Mouse (Mus musculus): ENCODE measurements around the gene Ptges3l. TPM values are rescaled to one million over a fixed set of nuclear protein-coding genes. Genes with fewer than 3 reads are reported as not detected.

Gene Ptges3l
- total and polyA plus RNA-seq, 2 experiments from 2014 or later = 1.8 to 2.4 TPM

DNA sequence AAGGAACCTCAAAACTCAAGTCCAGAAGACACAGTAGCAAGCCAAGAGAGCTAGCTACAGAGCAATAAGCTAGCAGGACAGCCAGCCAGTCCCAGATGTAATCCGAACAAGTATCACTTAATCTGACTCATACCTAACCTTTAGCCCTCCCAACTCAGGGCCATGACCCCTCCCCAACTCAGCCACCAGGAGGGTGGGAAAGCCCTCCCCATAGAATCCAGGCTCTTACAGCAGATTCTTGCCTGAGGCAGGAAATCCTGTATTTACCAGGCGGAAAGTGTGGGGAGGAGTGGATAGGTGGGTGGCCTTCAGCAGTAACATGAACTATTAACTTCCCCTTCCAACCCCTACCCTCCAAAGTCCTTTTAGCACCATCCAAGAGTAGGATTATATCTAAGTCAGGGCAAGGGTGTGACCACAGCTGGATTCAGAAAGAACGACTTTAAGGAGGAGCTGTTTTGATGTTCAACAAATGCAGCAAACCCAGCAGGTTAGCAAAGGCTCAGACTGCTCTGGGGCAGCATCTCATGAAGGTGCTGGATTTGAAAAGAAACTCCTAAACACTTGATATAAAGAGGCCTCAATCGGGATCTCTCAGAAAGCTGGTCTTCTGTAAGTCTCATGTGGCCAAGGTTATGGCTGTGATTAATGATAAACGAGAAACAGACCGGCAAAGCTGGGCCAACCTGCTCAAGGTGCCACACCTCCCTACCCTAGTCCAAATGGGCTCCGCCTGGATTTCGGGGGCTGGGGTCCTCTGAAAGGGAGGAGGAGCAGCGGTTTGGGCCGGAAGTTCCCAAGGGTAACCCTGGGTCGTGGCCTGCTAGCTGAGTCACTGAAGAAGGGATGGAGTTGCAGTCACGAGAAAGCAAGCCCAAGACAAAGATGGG is 39.3 kb upstream of the Ptges3l start, which contains the start of gene Rnd2:
Gene Rnd2 (plus strand): TSS at position 789 of the 890 bp plus-strand sequence.
- H3K4me1 ChIP-seq (ENCODE audit: insufficient read depth) = peaks cover 14% of the 10 kb centered on the region
- no peak for ATAC-seq

DNA sequence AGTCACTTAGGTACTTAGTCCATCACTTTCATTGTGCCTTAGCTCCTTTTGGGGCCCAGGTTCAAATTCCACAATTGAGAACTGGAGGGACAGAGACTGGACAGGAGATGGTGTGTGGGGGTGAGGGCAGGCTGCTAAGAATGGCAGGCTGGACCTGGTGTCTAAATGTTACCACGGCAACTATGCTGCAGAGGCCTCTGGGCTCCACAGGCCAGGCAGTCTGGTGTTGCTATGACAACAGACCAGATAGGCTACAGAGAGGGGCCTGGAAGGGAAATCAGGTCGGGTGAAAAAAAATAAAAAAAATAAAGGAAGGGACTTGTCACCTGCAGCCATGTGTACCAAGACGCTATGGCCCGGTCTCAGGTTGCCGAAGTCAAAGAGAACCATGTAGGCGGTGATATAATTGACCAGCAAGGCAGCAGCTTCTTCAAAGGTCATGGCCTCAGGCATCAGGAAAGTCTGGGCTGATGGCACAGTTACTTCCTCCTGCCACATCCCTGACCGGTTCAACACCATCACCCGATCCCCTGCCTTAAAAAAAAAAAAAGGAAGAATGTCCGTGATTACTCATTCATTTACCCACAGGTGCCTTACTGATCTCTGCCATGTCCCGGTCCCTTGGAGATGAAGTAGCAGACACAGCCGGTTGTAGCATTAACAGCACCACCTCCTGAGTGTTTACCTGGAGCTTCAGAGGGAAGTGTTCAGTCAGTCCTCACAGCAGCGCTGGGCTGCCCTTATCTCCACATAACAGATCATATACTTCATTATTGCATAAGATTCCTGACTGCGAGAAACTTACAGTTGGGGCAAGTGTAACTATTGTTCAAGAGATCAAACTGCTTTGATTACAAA is 37.7 kb upstream of the Ptges3l start:
- Histone ChIP-seq H3K27me3 (ENCODE audit: insufficient read depth, low read length) (no peaks in the 10 kb centered on the region), H3K4me2 (ENCODE audit: low read depth) (peak overlapping the region; percentile 85), H3K27ac (ENCODE audit: low read depth, low read length) (no peak overlapping the region), H3K4me1 (ENCODE audit: insufficient read depth) (peaks cover 14% of the 10 kb centered on the region), H3K36me3 (ENCODE audit: insufficient read depth) (peaks cover 43% of the 10 kb centered on the region), H3K9me3 (ENCODE audit: low read length) (no peaks in the 10 kb centered on the region), H3K4me3 (ENCODE audit: low read depth, low read length) (no peak overlapping the region), H3K9ac (no peak overlapping the region)
- ATAC-seq (no peak; the same call in 1 of the 2 replicates), DNase-seq (no peak)
- no peak for TF ChIP-seq CTCF (IDR thresholded peaks at IDR 0.05; ENCODE audit: low read depth)
- 36% methylated on average over 13 of the region's 13 CpGs for WGBS

More for the DNA sequence above, 39.3 kb upstream of the Ptges3l start, which contains the start of gene Rnd2:
- H3K36me3 ChIP-seq (ENCODE audit: insufficient read depth) = peaks cover 30% of the 10 kb centered on the region
- H3K4me3 ChIP-seq (ENCODE audit: low read depth, low read length) = peak within 1 kb of the TSS; percentile 78
- peak within 1 kb of the TSS; percentile 78 for H3K27ac ChIP-seq (ENCODE audit: low read depth, low read length)
- TF ChIP-seq CTCF (IDR thresholded peaks at IDR 0.05; ENCODE audit: low read depth) = no peak
- peak within 1 kb of the TSS; percentile 70 for H3K9ac ChIP-seq
- H3K27me3 ChIP-seq (ENCODE audit: insufficient read depth, low read length) = no peaks in the 10 kb centered on the region
- WGBS = 17% methylated on average over 12 of the region's 12 CpGs
- no peak for DNase-seq
- peak within 1 kb of the TSS; percentile 85 for H3K4me2 ChIP-seq (ENCODE audit: low read depth)
- H3K9me3 ChIP-seq (ENCODE audit: low read length) = no peaks in the 10 kb centered on the region

GRCm38 (mm10) chr11:101462141-101462540 is 37.0 kb upstream of the Ptges3l start:
- Histone ChIP-seq H3K9ac (no peak overlapping the region), H3K27me3 (ENCODE audit: insufficient read depth, low read length) (no peaks in the 10 kb centered on the region), H3K4me3 (ENCODE audit: low read depth, low read length) (no peak overlapping the region), H3K9me3 (ENCODE audit: low read length) (no peaks in the 10 kb centered on the region), H3K4me2 (ENCODE audit: low read depth) (no peak overlapping the region), H3K4me1 (ENCODE audit: insufficient read depth) (peaks cover 14% of the 10 kb centered on the region), H3K27ac (ENCODE audit: low read depth, low read length) (no peak overlapping the region), H3K36me3 (ENCODE audit: insufficient read depth) (peaks cover 47% of the 10 kb centered on the region)
- ATAC-seq = no peak
- TF ChIP-seq CTCF (IDR thresholded peaks at IDR 0.05; ENCODE audit: low read depth) = no peak
- WGBS = 76% methylated on average over 14 of the region's 14 CpGs
- DNase-seq = no peak

DNA sequence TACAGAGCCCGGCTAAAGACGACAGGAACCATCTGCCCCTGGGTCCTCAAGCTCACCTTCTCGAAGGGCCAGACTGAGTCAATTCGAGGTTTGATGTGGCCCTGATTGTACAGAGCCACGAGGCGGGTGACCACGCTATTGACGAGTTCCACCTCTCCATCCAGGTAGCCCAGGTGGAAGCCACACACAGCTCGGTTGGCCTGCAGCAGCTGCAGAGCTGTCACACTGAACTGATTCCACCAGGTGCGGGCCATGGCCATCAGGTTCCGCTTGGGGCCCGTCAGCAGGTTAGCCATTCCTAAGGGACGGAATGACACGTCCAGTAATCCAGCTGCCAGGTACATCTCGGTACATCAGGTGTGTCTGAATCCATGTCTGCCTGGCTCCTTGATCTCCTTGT is 35.2 kb upstream of the Ptges3l start:
- Histone ChIP-seq H3K4me3 (ENCODE audit: low read depth, low read length) (no peak overlapping the region), H3K4me1 (ENCODE audit: insufficient read depth) (peaks cover 14% of the 10 kb centered on the region), H3K27ac (ENCODE audit: low read depth, low read length) (no peak overlapping the region), H3K9me3 (ENCODE audit: low read length) (no peaks in the 10 kb centered on the region), H3K9ac (no peak overlapping the region), H3K4me2 (ENCODE audit: low read depth) (no peak overlapping the region), H3K27me3 (ENCODE audit: insufficient read depth, low read length) (no peaks in the 10 kb centered on the region), H3K36me3 (ENCODE audit: insufficient read depth) (peaks cover 51% of the 10 kb centered on the region)
- WGBS = 87% methylated on average over 15 of the region's 15 CpGs
- ATAC-seq (no peak), DNase-seq (no peak)
- TF ChIP-seq CTCF (IDR thresholded peaks at IDR 0.05; ENCODE audit: low read depth) = no peak

DNA sequence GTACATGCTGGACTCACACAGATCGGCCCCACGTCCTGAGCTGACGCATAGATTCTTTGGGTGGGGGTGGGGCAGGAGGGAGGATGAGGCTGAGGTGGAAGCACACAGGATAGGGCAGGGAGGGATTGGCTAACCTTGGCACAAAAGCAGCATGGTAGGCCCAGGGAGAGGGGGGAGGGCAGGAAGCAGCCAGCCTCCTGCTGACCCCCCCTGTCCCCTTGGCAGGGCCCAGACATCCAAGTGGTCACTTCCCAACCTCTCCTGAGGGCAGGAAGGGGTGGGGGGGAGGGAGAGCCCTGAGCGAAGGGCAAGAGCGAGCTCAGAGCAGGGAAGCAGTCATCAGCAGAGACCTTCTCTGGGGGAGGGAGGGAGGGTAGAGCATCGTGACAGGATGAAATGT is 34.6 kb upstream of the Ptges3l start:
- Histone ChIP-seq H3K4me3 (ENCODE audit: low read depth, low read length) (no peak overlapping the region), H3K9ac (no peak overlapping the region), H3K4me1 (ENCODE audit: insufficient read depth) (peaks cover 13% of the 10 kb centered on the region), H3K9me3 (ENCODE audit: low read length) (no peaks in the 10 kb centered on the region), H3K4me2 (ENCODE audit: low read depth) (no peak overlapping the region), H3K36me3 (ENCODE audit: insufficient read depth) (peaks cover 51% of the 10 kb centered on the region), H3K27ac (ENCODE audit: low read depth, low read length) (no peak overlapping the region), H3K27me3 (ENCODE audit: insufficient read depth, low read length) (no peaks in the 10 kb centered on the region)
- TF ChIP-seq CTCF (IDR thresholded peaks at IDR 0.05; ENCODE audit: low read depth) = no peak
- 46% methylated on average over 6 of the region's 6 CpGs for WGBS
- ATAC-seq = no peak
- DNase-seq = no peak

- H3K36me3 ChIP-seq (ENCODE audit: insufficient read depth) = peaks cover 51% of the 10 kb centered on the region
- WGBS = 85% methylated on average over 12 of the region's 12 CpGs
Measured at GRCm38 (mm10) chr11:101458217-101458616, 33.1 kb upstream of the Ptges3l start.

More at GRCm38 (mm10) chr11:101458217-101458616, 33.1 kb upstream of the Ptges3l start:
- Histone ChIP-seq H3K27me3 (ENCODE audit: insufficient read depth, low read length) (no peaks in the 10 kb centered on the region), H3K4me2 (ENCODE audit: low read depth) (no peak overlapping the region), H3K9me3 (ENCODE audit: low read length) (no peaks in the 10 kb centered on the region), H3K4me1 (ENCODE audit: insufficient read depth) (no peaks in the 10 kb centered on the region), H3K9ac (no peak overlapping the region), H3K27ac (ENCODE audit: low read depth, low read length) (no peak overlapping the region), H3K4me3 (ENCODE audit: low read depth, low read length) (no peak overlapping the region)
- no peak for TF ChIP-seq CTCF (IDR thresholded peaks at IDR 0.05; ENCODE audit: low read depth)
- ATAC-seq = no peak
- DNase-seq = no peak
